Mouse (Mus musculus): ENCODE measurements around the gene Myl10.
"Not testable (repeated sequence)": the region's sequence is repeated elsewhere in the genome, so short reads cannot be mapped to it uniquely, and the experiment has no call there.

The Myl10 gene

DNA sequence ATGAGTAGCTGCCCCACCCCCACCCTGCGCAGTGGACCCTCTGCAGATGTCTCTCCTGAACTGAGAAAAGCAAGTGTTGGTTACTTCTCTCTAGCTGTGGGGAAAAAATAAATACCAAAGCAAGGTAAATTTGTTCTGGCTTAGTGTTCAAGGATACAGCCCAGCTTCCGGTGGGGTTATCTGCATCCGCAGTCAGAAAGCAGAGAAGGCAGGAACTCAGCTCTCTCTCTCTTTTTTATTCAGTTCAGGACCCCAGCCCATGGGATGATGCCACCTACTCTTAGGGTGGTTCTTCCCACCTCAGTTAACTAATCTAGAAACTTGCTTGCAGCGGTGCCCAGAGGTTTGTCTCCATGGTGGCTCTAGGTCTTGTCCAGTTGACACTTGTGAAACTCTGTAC is at the start of gene Myl10:
TSS of gene Myl10 (plus strand) at position 363 of the 400 bp plus-strand sequence.
- no peak for DNase-seq (ENCODE audit: low spot score)

DNA sequence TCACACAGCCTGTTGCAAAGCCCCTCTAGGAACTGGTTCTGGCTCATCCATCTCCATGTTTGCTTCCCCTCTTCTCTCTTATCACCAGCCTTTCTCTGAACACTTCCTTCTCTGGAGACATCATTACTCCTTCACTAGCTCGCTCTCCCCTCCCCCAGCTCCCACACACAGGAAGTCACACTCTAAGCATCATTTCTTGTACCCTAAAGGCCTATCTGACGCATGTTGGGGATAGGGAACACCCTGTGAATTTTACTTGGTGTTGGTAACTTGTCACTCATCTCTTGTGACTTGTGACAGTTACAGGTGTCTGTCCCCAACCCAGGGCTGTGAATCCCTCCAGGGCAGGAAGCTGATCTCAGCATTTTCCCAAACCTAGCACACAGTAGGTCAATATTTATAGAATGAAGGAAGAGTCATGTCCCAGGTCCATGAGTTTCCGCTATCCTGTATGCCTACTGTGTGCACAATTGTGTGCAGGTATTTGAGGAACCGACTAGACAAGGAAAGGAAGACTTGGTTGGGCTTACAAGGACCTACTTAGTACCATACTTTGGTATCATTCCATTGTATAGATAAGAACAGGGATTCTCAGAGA is 46.1 kb upstream of the Myl10 start:
- DNase-seq (ENCODE audit: low spot score) = no peak

DNA sequence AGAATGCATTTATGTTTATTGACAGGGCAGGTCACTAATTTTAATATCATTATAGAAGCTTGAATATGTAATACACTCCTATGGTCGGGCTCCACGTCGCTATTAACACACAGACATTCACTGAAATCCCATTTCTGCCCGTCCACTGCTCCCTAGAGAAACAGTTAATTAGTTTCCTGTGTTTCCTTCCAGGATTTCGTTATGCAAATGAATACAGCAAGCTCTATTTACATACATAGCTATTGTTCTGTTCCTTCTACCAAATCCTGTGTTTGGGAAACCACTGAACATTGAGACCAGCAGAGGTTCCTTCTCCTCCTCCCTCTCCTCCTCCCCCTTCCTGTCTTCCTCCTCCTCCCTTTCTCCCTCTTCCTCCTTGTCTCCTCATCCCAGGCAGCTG is 43.9 kb upstream of the Myl10 start:
- DNase-seq (ENCODE audit: low spot score) = no peak

DNA sequence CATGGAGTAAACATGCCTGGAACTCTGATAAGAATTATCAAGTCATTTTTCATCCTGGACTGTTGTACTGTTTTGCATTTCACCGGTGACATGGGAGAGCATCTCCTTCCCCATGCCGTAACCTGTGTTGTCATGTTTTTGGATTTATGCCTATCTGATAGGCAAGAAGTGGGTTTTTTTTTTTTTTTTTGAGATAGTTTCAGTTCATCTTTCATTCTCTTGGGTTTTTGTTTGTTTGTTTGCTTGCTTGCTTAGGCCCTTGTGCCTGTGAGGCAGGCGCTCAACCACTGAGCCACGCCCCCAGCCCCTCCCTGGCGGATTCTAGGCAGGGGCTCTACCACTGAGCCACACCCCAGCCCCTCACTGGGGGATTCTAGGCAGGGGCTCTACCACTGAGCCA is 43.3 kb upstream of the Myl10 start:
- DNase-seq (ENCODE audit: low spot score) = no peak

DNA sequence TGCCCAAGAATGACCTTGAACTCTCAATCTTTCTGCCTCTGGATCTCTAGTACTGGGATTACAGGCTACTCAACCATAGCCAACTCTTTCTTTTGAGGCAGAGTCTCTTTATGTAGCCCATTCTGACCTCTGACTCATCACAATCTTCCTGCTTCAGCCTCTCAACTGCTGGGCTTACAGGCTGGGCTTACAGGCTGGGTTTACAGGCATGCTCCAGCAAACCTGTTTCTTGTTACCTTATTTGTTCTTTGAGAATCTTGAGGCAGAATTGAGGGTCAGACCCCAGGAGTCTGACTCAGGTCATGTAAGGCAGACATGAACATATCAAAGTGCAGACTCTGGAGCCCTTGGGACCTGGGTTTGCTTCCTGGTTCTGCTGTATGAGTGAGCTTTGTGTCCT is 38.5 kb upstream of the Myl10 start:
- DNase-seq (ENCODE audit: low spot score) = no peak

DNA sequence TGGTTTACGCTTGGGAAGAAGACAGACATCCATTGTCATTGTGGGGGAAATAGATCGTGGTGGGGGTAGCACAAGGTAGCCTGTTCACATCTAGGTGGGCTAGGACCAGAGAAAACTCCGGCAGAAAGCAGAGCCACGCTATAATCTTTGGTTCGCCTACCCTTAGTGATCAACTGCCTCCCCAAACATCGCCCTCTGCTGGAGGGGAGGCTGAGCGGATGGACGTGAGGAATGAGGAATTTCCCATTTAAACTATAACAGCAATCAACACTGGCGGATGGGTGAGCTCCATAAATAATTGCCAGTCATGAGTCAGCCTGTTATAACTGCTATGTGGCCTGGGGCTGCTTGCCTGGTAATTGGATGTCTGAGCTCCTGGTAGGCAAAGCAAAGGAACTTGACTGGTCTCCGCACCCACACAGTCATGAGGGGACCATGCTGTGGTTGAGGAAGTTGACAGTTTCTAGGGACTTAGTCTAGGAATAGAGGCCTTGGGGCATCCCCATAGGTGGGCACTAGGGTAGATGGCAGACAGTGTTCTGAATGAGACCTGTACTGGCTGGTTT is 36.0 kb upstream of the Myl10 start:
- DNase-seq (ENCODE audit: low spot score) = no peak

DNA sequence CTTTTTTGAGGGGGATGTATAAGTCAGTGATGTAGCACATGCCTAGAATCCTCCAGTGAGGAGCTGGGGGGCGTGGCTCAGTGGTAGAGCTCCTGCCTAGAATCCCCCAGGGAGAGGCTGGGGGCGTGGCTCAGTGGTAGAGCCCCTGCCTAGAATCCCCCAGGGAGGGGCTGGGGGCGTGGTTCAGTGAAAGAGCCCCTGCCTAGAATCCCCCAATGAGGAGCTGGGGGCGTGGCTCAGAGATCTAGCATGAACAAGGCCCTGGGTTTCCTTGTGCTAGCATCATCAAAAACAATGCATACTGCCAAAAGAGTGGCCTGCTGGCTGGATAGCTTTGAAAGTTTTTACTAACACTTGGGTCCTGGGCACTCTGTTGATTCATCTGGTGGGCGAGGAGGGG is 32.2 kb upstream of the Myl10 start:
- DNase-seq (ENCODE audit: low spot score) = not testable (repeated sequence)

DNA sequence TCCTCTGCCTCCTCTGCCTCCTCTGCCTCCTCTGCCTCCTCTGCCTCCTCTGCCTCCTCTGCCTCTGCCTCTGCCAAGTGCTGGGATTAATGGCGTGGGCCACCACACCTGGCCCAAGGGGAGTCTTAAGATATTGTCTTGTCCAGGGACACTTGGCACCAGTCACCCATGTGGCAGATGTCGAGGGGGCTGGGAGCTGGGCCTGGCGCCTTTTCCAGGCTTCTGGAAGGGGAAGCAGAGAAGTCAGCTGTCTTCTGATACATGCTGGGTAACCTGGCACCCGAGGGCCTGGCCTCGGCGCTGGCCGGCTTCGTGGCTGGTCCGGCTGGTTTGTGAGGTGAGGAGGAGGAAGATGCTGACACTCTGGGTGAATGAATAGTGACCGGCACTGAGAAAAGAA is 30.7 kb upstream of the Myl10 start:
- DNase-seq (ENCODE audit: low spot score) = no peak

DNA sequence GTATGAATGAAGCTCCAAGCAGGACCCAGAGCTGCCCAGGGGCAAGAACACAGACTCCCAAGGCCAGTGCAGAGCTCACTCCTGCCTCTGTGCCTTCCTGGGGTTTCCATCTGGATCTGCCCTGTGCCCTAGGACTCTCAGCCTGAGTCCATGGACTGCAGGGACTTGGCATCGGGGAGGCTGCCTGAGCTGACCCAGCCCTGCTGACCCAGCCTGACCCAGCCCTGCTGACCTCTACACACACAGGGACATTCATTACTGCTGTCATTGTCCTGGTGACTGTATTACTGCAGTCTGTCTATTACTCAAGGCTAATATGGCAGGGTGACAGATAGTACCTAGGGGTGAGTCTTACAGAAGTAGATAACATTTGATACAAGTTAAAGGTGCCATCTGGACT is 30.1 kb upstream of the Myl10 start:
- DNase-seq (ENCODE audit: low spot score) = no peak

DNA sequence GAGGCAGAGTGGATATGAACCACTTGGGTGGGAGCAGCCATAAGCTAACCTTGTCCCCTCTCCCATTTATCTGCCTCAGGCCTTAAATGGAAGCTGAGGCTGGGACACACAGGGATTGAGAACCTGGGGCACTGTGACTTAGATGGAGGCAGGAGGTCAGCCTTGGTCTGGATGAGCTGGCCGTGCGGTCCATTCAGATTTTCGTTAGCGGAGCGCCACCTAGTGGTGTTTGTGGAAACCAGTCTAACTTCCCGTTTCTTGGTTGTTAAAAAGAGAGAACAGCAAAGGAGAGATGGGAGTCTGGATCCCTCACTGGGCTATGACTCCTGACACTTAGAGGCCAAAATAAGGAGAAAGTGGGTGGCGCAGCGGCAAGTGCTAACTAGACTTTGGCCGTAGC is 28.4 kb upstream of the Myl10 start:
- peak; percentile 71 for DNase-seq (ENCODE audit: low spot score)

DNA sequence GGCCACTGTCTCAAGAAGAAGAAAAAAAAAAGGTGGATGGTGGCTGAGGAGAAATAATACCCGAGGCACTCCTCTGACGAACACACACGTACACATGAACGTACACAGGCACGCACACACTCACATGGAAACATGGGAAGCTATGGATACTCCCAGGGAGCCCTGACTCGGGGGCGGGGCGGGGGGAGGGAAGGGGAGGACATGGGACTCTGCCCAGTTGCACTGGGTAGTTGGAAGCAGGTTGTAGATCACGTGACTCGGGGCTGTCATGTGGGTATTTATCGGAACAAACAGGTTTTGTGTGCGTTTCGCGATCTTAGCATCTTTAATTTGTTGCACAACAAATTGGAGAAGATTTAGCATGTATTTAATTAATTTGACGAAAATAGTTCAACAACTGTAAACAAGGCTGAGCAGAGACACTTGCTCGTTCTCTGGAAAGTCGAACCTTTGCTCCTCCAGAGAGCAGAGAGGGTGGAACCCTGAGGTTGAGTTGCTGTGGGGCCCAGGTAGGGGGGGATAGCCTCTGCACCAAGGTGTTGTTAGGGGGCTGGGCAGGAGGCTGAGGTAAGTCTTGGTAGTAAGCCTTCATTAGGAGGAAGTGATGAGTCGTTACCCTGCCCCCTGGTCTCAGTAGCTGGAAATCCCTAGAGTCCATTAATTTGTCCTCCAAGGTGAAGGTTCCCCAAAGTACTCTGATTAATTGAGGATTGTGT is 16.5 kb upstream of the Myl10 start:
- DNase-seq (ENCODE audit: low spot score) = no peak

DNA sequence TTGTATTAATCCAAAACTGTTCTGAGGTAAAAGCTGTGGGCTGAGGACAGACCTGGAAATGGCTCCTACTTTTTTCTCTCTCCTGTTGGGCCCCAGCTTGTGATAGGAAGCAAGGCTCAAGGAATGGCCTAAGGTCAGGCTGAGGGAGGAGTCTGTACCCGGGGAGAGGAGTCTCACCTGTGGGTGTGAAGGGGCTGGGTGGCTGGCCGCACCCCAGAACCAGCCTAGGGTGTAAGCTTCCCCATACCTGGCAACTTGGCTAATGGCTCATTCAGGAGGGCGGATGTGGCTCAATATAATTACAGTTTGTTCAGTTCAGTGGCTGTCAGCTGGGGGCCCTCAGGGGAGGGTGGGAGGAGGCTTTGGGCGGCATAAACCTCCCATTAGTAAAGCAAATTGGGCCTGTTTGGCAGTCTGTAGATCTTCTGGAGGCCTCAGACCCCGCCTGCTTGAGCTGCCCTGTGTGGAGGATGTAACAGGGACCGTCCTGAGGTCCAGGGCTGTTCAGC is 14.1 kb upstream of the Myl10 start:
- DNase-seq (ENCODE audit: low spot score) = no peak

DNA sequence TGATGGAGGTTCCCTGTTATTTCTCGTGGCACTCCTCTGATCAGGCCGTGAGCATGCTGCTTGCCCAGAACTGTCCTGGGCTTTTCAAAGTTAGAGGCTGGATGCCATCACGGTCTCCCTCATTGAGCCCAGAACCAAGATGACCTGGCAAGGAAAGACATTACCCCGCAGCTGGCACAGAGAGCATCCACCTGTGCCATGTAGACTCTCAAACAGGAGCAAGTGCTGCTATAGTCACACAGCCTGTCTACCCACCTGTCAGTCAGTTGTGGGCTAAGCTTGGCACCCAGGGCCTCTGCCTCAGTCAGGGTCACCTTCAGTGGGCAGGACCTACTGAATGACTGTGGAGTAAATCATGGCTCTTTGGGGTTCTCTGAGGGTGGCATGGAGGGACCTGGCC is 6.6 kb upstream of the Myl10 start:
- DNase-seq (ENCODE audit: low spot score) = no peak

DNA sequence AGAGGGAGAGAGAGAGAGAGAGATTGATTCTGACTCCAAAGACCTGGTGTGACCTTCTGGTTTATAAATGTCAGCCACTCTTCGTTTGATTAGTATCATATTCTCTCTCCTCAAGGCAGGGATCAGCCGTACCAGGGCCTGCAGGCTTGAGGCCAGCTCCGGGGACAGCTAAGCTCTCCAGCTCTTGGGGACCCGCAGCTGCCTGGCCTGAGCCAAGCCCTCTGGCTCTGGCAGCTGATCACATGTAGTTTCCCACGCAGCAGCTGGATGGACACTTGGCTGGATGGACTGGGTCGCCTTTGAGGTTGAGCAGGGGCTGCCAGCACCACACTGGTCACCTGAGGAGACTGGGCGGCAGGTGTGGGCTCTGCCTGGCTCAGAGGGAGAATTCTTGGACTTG is 5.4 kb upstream of the Myl10 start:
- no peak for DNase-seq (ENCODE audit: low spot score)

DNA sequence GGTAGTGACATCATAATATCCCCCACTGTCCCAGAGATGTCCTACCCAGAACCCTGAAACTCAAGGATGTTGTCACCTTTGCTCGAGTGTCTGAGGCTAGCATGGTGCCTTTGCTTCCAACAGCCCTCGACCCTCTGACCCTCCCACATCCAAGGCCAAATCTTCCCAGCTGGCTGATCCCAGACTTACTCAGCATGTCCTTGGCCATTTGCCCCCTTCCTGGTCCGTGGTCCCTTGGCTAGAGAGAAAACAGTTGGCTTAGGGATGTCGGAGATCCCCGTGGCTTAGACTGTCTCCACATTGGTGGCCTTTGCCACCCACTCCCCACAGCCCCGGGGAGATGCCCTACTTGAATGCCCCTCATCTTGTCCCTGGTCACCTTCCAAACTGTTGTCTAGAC is 4.1 kb upstream of the Myl10 start:
- DNase-seq (ENCODE audit: low spot score) = no peak

DNA sequence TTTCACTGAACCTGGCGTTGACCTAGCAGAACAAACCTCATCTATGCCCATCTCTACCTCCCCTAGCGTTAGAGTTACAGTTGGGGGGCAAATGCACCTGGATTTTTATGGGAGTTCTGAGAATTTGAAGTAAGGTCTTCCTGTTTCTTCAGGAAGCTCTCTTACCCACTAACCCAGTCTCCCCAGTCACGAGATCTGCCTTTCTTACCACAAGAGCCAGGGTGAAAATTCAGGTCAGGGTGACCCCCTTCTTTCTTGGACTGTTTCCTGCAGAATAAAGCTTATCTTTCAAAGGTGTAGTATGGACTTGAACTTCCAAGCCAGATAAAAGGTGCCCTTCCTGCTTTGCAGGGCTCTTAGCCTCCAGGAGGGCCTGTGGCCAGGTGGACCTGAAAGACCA is 1.8 kb upstream of the Myl10 start:
- DNase-seq (ENCODE audit: low spot score) = no peak

DNA sequence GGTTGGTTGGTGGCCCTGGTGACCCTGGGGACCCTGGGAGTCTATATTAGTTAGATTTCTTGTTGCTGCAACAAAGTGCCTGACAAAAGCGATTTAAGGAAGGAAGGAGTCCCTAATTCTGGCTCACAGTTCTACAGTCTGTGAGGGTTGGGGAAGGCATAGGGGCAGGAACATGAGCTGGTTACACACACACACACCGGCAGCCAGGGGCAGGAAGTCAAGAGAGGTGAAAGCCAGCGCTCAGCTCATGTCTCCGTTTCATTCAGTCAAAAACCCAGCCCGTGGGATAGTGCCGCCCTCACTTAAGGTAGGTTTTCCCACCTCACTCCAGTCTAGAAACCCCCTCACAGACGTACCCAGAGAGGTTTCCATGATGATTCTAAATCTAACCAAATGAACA is 472 bp downstream of the Myl10 start:
- no peak for DNase-seq (ENCODE audit: low spot score)

DNA sequence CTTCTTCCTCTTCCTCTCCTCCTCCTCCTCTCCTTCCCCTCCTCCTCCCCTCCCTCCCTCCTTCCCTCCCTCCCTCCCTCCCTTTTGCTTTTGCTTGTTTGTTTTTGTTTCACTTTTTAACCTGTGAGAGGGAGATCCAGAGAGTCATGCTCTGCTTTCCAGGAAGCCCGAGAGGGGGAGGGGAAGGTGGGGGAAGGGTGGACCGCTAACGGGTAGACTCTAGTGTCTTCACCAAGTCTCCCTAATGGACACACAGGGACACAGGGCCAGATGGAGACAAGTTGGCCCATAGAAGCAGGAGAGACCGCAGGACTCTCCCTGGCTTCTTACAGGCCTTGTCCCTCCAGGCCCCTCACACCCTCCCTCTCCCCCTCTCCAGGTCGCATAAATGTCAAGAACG is 2.0 kb downstream of the Myl10 start:
- DNase-seq (ENCODE audit: low spot score) = no peak

DNA sequence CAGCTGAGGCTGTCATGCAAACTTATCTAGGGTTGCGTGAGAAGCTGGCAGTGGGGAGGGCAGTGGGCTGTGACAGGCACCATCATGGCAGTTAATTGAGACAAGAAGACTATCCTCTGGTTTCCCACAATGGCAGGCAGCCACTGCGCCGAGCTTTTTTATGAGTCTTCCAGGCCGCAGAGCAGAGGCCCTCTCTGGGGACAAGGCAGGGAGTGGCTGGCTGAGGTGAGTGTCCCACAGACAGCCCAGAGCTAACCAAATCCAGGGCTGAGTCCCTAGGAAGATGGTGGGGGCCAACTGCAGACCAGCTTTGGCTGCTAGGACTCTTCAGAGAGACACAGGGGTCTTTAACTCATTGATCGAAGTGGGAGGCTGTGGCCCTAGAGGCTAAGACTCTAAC is 3.6 kb downstream of the Myl10 start:
- no peak for DNase-seq (ENCODE audit: low spot score)

DNA sequence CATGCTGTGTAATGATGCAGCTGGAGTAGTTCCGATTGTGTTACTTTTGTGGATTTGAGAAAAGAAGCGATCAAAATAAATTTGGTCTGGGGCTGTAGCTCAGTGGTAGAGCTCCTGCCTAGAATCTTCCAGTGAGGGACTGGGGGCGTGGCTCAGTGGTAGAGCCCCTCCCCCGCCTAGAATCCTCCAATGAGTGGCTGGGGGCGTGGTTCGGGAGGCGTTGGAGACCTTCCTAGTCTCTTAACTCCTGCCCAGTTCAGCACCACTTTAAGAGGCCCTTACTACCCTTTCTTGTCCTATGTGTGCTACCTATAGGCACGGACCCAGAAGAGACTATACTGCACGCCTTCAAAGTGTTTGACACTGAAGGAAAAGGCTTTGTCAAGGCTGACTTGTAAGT is 4.7 kb downstream of the Myl10 start:
- DNase-seq (ENCODE audit: low spot score) = no peak

DNA sequence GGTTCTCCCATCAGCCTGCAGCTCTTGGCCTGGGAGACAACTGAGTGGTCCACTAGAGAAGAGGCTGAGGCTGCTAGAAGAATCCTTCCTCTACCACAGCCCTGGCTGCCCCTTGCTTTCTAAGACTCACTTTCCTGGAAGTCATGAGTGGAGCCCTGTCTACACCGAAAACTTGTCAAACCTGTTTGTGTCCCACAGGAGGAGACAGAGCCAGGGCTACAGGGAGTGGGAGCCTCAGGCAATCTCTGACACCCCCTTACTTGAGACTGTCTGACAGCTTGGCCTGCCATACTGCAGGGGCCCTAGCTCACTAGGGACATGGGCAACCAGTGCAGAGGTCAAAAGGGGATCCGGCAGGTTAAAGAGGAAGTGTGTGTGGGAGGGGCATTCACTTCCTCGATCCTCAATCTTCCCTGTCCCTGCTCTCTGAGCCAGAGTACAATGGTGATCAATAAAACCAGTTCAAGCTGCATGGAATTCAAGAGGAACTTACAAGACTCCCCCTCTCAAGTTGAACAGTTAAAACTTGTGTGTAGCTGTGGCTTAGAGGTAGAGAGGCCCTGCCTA is 9.3 kb downstream of the Myl10 start:
- no peak for DNase-seq (ENCODE audit: low spot score)

DNA sequence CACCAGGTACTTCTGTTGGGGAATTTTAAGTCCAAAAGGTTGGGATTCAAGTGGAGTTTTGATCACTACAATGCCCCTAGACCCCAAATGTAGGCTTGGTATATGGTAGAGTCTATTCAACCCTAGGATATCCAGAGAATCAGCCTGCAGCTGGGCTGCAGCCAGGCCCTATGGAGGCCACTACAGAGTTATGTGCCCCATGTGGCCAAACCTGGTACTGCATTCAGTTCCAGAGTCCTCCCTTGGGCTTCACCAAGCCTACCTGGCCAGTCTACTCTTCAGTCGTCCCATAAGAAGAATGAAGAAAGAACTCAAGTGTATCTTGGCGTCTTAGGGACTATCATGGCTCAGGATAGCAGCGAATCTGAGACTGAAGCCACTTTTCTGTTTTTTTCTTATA is 10.8 kb downstream of the Myl10 start:
- DNase-seq (ENCODE audit: low spot score) = peak; percentile 71

DNA sequence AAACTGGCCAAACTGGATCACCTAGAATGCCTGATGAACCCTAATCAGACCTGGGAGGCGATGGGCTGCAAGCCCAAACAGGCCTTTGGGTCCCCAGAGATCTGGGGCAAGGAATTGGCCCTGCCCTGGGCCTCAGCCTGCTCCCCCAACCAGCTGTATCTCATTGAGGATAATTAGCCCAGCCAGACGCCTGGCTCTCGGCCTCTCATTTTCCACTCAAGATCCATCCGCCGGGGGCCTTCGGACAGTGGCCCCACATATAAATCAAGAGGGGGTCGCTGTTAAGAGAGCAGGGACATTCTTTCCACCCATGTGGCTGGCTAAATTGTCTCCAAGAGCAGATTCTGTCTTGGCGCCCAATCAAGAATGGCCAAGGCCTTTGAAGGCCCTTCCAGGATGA is 11.2 kb downstream of the Myl10 start:
- DNase-seq (ENCODE audit: low spot score) = no peak

All from ovary, postnatal 14 days (tissue).